Comparison of ENCODE assay signal across 12 mouse cellular contexts in the genomic region with DNA sequence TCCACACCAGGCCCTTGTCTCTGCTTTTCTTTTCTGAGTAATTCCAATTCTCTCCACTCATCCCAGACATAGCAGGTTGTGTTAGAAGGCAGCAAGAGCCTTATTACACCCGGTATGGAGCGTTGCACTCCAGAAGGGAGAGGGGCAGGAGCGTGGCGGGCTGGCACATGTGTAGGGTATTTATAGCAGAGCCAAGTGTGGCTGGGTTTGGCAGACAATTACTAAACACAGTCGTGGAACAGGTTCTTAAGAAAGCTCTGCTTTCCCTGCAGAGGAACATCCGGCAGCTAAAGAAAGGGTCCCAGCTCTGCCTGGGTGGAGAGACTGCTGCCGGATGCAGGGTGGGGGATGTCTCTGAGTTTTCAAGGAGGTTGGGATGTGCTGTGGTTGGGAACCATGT. TPM values are rescaled to one million over a fixed set of nuclear protein-coding genes. Genes with fewer than 3 reads are reported as not detected.
A peak's percentile ranks its signal among the peaks of the same experiment; 100 is the strongest.
DNase-seq lines count a peak whose midpoint lies in the region; ATAC-seq lines count a peak whose summit lies in the region.
"Had no signal": no experiment of that assay in that cellular context is flagged by ENCODE, and none has a peak within 500 bp of the region (broad histone marks: within the 10 kb centered on the region; RNA-seq: fewer than 3 reads in every experiment).

No protein-coding gene starts in this region.

- H3K27me3 ChIP-seq in embryonic facial prominence, embryonic 15.5 days = no peaks in the 10 kb centered on the region
- no peaks in the 10 kb centered on the region for H3K27me3 ChIP-seq in heart, embryonic 15.5 days
- no peaks in the 10 kb centered on the region for H3K27me3 ChIP-seq in liver, embryonic 11.5 days (replicated peaks; ENCODE audit: control insufficient read depth, insufficient read depth, low read length)
- H3K27me3 ChIP-seq in midbrain, embryonic 13.5 days = no peaks in the 10 kb centered on the region
- H3K27me3 ChIP-seq: CH12.LX had no signal

- H3K4me1 ChIP-seq in embryonic facial prominence, embryonic 15.5 days = peaks cover 53% of the 10 kb centered on the region
- peaks cover 39% of the 10 kb centered on the region for H3K4me1 ChIP-seq in heart, embryonic 15.5 days (replicated peaks)
- no peaks in the 10 kb centered on the region for H3K4me1 ChIP-seq in liver, embryonic 11.5 days (replicated peaks; ENCODE audit: control insufficient read depth, insufficient read depth, low read length)
- H3K4me1 ChIP-seq in midbrain, embryonic 13.5 days (replicated peaks) = peaks cover 8% of the 10 kb centered on the region

- ATAC-seq in embryonic facial prominence, embryonic 15.5 days (ENCODE audit: insufficient number of reproducible peaks, low FRiP score, low TSS enrichment, low read depth) = peak; percentile 81
- ATAC-seq in heart, embryonic 15.5 days (replicated peaks; ENCODE audit: insufficient number of reproducible peaks, insufficient read depth, low FRiP score, low read depth) = peak; percentile 70; the same call in 1 of the 2 replicates
- no peak for ATAC-seq in liver, embryonic 11.5 days (replicated peaks; ENCODE audit: low FRiP score)
- ATAC-seq in midbrain, embryonic 13.5 days = no peak

- no peaks in the 10 kb centered on the region for H3K9me3 ChIP-seq in embryonic facial prominence, embryonic 15.5 days (replicated peaks)
- no peaks in the 10 kb centered on the region for H3K9me3 ChIP-seq in heart, embryonic 15.5 days (replicated peaks)
- no peaks in the 10 kb centered on the region for H3K9me3 ChIP-seq in liver, embryonic 11.5 days (ENCODE audit: control insufficient read depth, low read length)
- no peaks in the 10 kb centered on the region for H3K9me3 ChIP-seq in midbrain, embryonic 13.5 days

- peak overlapping the region; percentile 81 for H3K27ac ChIP-seq in embryonic facial prominence, embryonic 15.5 days (replicated peaks)
- H3K27ac ChIP-seq in heart, embryonic 15.5 days = peak overlapping the region; percentile 72
- no peak overlapping the region for H3K27ac ChIP-seq in liver, embryonic 11.5 days (ENCODE audit: low read depth, low read length)
- no peak overlapping the region for H3K27ac ChIP-seq in midbrain, embryonic 13.5 days

- 21% methylated on average over 7 of the region's 7 CpGs for WGBS in embryonic facial prominence, embryonic 15.5 days
- 40% methylated on average over 7 of the region's 7 CpGs for WGBS in heart, embryonic 15.5 days
- 76% methylated on average over 7 of the region's 7 CpGs for WGBS in liver, embryonic 11.5 days
- WGBS in midbrain, embryonic 13.5 days = 77% methylated on average over 7 of the region's 7 CpGs

- H3K36me3 ChIP-seq in embryonic facial prominence, embryonic 15.5 days = no peaks in the 10 kb centered on the region
- H3K36me3 ChIP-seq in heart, embryonic 15.5 days = no peaks in the 10 kb centered on the region
- no peaks in the 10 kb centered on the region for H3K36me3 ChIP-seq in liver, embryonic 11.5 days (ENCODE audit: control insufficient read depth, insufficient read depth, low read length)
- no peaks in the 10 kb centered on the region for H3K36me3 ChIP-seq in midbrain, embryonic 13.5 days

- H3K4me2 ChIP-seq in embryonic facial prominence, embryonic 15.5 days (replicated peaks) = no peak overlapping the region
- peak overlapping the region; percentile 37 for H3K4me2 ChIP-seq in heart, embryonic 15.5 days
- H3K4me2 ChIP-seq in liver, embryonic 11.5 days = no peak overlapping the region
- H3K4me2 ChIP-seq in midbrain, embryonic 13.5 days (replicated peaks) = no peak overlapping the region

- H3K4me3 ChIP-seq in embryonic facial prominence, embryonic 15.5 days (replicated peaks) = no peak overlapping the region
- no peak overlapping the region for H3K4me3 ChIP-seq in heart, embryonic 15.5 days
- H3K4me3 ChIP-seq in liver, embryonic 11.5 days (ENCODE audit: low read depth, low read length) = no peak overlapping the region
- no peak overlapping the region for H3K4me3 ChIP-seq in midbrain, embryonic 13.5 days (replicated peaks)

- H3K9ac ChIP-seq in embryonic facial prominence, embryonic 15.5 days = no peak overlapping the region
- no peak overlapping the region for H3K9ac ChIP-seq in heart, embryonic 15.5 days
- no peak overlapping the region for H3K9ac ChIP-seq in liver, embryonic 11.5 days (ENCODE audit: low read depth, low read length)
- no peak overlapping the region for H3K9ac ChIP-seq in midbrain, embryonic 13.5 days (replicated peaks)

- peak; percentile 64 for DNase-seq in layer of hippocampus, adult 11-12 months (ENCODE audit: low spot score)
- no peak for DNase-seq in layer of hippocampus, postnatal 25 days (ENCODE audit: extremely low spot score in 1 of 2, low spot score in 1 of 2)
- peak; percentile 67 for DNase-seq in right cerebral cortex, adult 18-20 months
- DNase-seq in adrenal gland, adult 18-20 months (ENCODE audit: low spot score in 2 of 2) = no peak
- DNase-seq in liver, embryonic 11.5 days (ENCODE audit: low spot score) = no peak
- DNase-seq: cerebellum, adult 18-20 months; kidney, postnatal 36 days; thymus, postnatal 36 days had no signal

RNA-seq across cellular contexts. Expression of gene Sema4c, which starts 48.8 kb away (rescaled TPM):
- 10 to 100 TPM; 12.7 to 14.0 TPM for total RNA-seq in layer of hippocampus, postnatal 25 days (2021)
- polyA plus RNA-seq in embryonic facial prominence, embryonic 15.5 days (2015; fragmentation: Nextera tagmentation; extraction: Ambion mirVana) = 18.6 and 19.6 TPM in 2 replicates
- polyA plus RNA-seq in heart, embryonic 15.5 days (2015; fragmentation: Nextera tagmentation; extraction: Ambion mirVana) = 7.9 and 10.9 TPM in 2 replicates
- 10 to 100 TPM; 13.7 to 15.8 TPM for total RNA-seq in adrenal gland, adult 18-20 months (2021)
- 0.77 and 0.78 TPM in 2 replicates for polyA plus RNA-seq in liver, embryonic 11.5 days (2014; fragmentation: Nextera tagmentation; extraction: Ambion mirVana)
- polyA plus RNA-seq in midbrain, embryonic 13.5 days (2015; fragmentation: Nextera tagmentation; extraction: Ambion mirVana) = 33.4 and 35.4 TPM in 2 replicates

RNA-seq across cellular contexts. Expression of gene Ankrd39, which starts 59.7 kb away (rescaled TPM):
- total RNA-seq in layer of hippocampus, postnatal 25 days (2021) = 10 to 100 TPM; 10.8 to 13.3 TPM
- 25.7 and 29.5 TPM in 2 replicates for polyA plus RNA-seq in embryonic facial prominence, embryonic 15.5 days (2015; fragmentation: Nextera tagmentation; extraction: Ambion mirVana)
- polyA plus RNA-seq in heart, embryonic 15.5 days (2015; fragmentation: Nextera tagmentation; extraction: Ambion mirVana) = 27.3 and 30.4 TPM in 2 replicates
- 10 to 100 TPM; 11.0 to 11.1 TPM for total RNA-seq in adrenal gland, adult 18-20 months (2021)
- 18.2 and 22.1 TPM in 2 replicates for polyA plus RNA-seq in liver, embryonic 11.5 days (2014; fragmentation: Nextera tagmentation; extraction: Ambion mirVana)
- 22.1 and 22.3 TPM in 2 replicates for polyA plus RNA-seq in midbrain, embryonic 13.5 days (2015; fragmentation: Nextera tagmentation; extraction: Ambion mirVana)

Comparison
In these comparisons a context has a peak if more than half of its experiments do, and no peak if none do; other contexts are left out.
1. DNase-seq: peak in layer of hippocampus, adult 11-12 months (single experiment) and right cerebral cortex, adult 18-20 months (single experiment); none in layer of hippocampus, postnatal 25 days (0 of 2), adrenal gland, adult 18-20 months (0 of 2) and liver, embryonic 11.5 days (single experiment).
2. ATAC-seq: peak in embryonic facial prominence, embryonic 15.5 days (single experiment) and heart, embryonic 15.5 days (single experiment); none in liver, embryonic 11.5 days (single experiment) and midbrain, embryonic 13.5 days (single experiment).
3. H3K27ac ChIP-seq: peak in embryonic facial prominence, embryonic 15.5 days (single experiment) and heart, embryonic 15.5 days (single experiment); none in liver, embryonic 11.5 days (single experiment) and midbrain, embryonic 13.5 days (single experiment).